Mouse (Mus musculus): ENCODE data around the gene Pin1. TPM values are rescaled to one million over a fixed set of nuclear protein-coding genes. Genes with fewer than 3 reads are reported as not detected.
"Not testable (repeated sequence)": the region's sequence is repeated elsewhere in the genome, so short reads cannot be mapped to it uniquely, and the experiment has no call there.

Gene Pin1
- polyA plus RNA-seq, 1 experiment from 2014 or later: 63.2 TPM

DNA sequence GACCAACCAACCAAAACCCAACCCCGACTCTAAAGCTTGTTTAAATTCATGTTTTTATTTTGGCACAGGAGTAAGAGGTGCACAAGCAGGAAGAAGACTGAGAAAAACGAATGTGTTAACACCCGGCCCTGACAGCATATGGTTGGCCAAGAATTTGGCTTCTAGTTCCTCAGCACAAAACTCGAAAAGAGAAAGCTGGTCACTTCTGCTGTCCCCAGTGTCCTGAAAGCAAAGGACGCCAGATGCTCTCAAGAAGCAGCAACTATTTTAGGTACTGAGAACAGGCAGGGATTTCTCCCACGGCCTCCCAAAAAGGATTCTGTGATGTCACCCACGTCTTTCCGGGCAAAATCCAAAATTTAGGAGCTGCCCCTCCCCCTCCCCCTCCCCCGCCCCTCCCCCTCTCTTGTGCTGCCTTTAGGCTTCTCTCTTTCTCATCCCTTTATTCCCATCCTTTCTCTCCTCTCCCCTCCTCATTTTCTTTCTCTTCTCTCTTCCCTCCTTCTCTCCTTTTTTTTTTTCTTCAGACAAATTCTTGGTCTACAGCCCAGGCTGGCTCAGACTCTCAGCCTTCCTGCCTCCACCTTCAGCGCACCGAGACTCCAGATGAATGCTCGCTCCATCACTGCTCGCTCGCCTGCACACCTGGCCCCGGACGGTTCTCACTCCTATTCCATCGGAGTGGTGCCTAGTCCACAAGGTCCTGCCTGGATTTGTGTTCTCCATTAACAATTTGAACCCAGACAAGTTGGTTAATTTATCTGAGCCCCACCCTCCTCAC lies 33.4 kb downstream of the Pin1 start:
- no peaks in the 10 kb centered on the region for H3K27me3 ChIP-seq
- H3K9ac ChIP-seq (replicated peaks): no peak overlapping the region
- no peaks in the 10 kb centered on the region for H3K9me3 ChIP-seq
- peaks cover 28% of the 10 kb centered on the region for H3K4me1 ChIP-seq (replicated peaks)
- H3K27ac ChIP-seq: no peak overlapping the region
- no peak overlapping the region for H3K4me3 ChIP-seq (replicated peaks)
- 61% methylated on average over 17 of the region's 17 CpGs for WGBS
- H3K4me2 ChIP-seq (replicated peaks): no peak overlapping the region
- ATAC-seq: no peak
- H3K36me3 ChIP-seq: no peaks in the 10 kb centered on the region

DNA sequence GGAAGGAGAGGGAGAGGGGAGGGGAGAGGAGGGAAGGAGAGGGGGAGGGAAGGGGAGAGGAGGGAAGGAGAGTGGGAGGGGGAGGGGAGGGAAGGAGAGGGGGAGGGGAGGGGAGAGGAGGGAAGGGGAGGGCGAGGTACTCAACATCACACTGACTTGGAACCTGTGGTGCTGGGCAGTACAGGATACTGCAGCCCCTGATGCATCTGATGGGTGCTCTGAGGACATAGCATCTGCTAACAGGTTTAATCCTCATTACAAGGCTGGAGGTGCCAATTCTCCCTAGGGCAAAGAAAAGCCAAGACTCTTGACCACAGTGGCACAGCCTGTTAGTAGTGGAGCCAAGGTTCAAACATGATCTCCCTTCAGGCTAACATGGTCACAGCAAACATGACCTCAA lies 37.5 kb downstream of the Pin1 start:
- 0 out of 2 replicates have a peak, but pooled peaks cover 5% of the 10 kb centered on the region for H3K27me3 ChIP-seq
- H3K4me1 ChIP-seq (replicated peaks): peaks cover 32% of the 10 kb centered on the region
- no peaks in the 10 kb centered on the region for H3K9me3 ChIP-seq
- H3K4me3 ChIP-seq (replicated peaks): no peak overlapping the region
- no peak overlapping the region for H3K9ac ChIP-seq (replicated peaks)
- WGBS: 20% methylated on average over 1 of the region's 1 CpGs
- no peak overlapping the region for H3K4me2 ChIP-seq (replicated peaks)
- ATAC-seq: no peak
- H3K36me3 ChIP-seq: no peaks in the 10 kb centered on the region
- peak overlapping the region; percentile 75 for H3K27ac ChIP-seq

DNA sequence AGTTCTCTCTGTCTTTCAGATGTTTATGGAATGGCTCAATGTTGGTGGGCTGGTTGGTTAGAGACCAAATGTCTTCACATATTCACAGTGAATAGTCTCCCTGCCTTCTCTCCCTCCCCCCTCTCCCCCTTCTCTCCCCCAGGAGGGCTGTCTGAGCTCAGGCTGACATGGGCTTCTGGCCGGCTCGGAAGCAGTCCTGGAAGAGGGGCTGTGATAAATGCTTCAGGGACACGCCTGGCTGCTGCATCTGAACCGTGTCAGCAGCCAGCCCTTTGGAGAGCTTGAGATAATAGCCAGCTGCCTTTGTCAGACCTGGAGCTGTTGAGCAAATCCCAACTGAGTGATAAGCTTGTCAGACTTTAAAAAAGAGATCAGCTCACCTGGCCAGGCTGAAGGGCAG lies 38.0 kb downstream of the Pin1 start:
- no peaks in the 10 kb centered on the region for H3K9me3 ChIP-seq
- no peak overlapping the region for H3K4me2 ChIP-seq (replicated peaks)
- H3K27me3 ChIP-seq: 0 out of 2 replicates have a peak, but pooled peaks cover 7% of the 10 kb centered on the region
- no peaks in the 10 kb centered on the region for H3K36me3 ChIP-seq
- peaks cover 37% of the 10 kb centered on the region for H3K4me1 ChIP-seq (replicated peaks)
- H3K4me3 ChIP-seq (replicated peaks): no peak overlapping the region
- H3K9ac ChIP-seq (replicated peaks): peak overlapping the region; percentile 24; the same call in 1 of the 2 replicates
- peak overlapping the region; percentile 75 for H3K27ac ChIP-seq
- WGBS: 7% methylated on average over 4 of the region's 4 CpGs
- peak; percentile 70 for ATAC-seq

DNA sequence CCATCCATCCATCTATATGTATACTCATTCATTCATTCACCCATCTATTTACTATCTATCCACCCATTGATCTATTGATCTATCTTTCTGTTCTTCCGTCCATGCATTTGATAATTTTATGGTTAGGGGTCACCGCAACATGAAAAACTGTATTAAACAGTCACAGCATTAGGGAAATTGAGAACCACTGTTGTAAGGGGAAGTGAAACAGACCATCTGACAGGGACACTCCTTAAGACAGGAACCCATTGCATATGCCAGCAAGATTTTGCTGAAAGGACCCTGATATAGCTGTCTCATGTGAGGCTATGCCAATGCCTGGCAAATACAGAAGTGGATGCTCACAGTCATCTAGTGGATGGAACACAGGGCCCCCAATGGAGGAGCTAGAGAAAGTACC lies 38.6 kb downstream of the Pin1 start:
- not testable (repeated sequence) for H3K27me3 ChIP-seq; H3K9ac ChIP-seq (replicated peaks); H3K9me3 ChIP-seq; H3K4me2 ChIP-seq (replicated peaks); H3K27ac ChIP-seq; H3K36me3 ChIP-seq; H3K4me3 ChIP-seq (replicated peaks); ATAC-seq
- peaks cover 42% of the 10 kb centered on the region for H3K4me1 ChIP-seq (replicated peaks)
- 92% methylated on average over 2 of the region's 2 CpGs for WGBS

DNA sequence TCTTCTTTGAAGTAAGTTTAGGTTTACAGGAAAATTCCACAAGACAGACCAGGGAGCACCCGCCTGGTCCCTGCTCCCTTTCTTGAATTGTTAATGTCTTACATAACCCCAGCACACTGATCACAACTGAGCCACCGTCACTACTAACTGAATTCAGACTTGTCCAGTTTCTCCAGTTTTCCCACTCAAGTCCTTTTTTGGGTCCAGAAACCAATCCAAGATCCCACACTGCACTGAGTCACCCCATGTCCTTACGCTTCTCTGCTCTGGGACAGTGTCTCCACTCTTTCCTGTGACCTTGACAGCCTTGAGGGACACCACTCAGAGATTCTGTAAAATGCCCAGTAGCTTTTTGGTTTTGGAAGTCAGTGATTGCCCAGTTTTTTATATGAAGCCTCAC lies 41.0 kb downstream of the Pin1 start:
- no peak overlapping the region for H3K4me3 ChIP-seq (replicated peaks)
- no peak overlapping the region for H3K4me2 ChIP-seq (replicated peaks)
- no peak for ATAC-seq
- no peaks in the 10 kb centered on the region for H3K36me3 ChIP-seq
- H3K27me3 ChIP-seq: peaks cover 10% of the 10 kb centered on the region; the same call in 1 of the 2 replicates
- H3K27ac ChIP-seq: no peak overlapping the region
- H3K9me3 ChIP-seq: no peaks in the 10 kb centered on the region
- no peak overlapping the region for H3K9ac ChIP-seq (replicated peaks)
- H3K4me1 ChIP-seq (replicated peaks): peaks cover 62% of the 10 kb centered on the region
- WGBS: 91% methylated on average over 3 of the region's 3 CpGs

DNA sequence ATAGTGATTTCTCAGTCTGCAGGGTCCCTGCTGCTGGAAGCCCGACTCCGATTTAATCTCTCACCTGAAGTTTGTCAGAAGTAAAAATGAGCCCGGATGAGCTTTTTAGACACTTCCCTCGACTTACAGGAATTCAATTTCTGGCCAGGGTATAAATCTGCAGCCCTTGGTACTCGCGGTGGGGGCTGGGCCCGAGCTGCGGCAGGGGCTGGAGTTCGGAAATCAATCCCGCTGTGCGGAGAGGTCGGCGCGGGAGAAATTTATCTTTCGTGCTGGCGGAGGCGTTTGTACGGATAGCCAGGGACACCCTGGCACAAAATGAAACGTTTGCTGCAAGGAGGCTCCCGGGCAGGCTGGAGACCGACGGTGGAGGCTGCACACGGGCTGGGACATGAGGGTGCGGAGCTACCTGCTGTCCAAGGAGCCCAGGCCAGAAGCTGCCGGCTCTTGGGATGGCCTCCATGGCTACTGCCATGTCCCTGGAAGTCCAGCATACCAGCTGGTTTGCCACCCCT lies 42.9 kb downstream of the Pin1 start:
- H3K27me3 ChIP-seq: peaks cover 10% of the 10 kb centered on the region; the same call in 1 of the 2 replicates
- ATAC-seq: no peak
- peak overlapping the region; percentile 25 for H3K4me3 ChIP-seq (replicated peaks)
- WGBS: 3% methylated on average over 25 of the region's 25 CpGs
- H3K4me1 ChIP-seq (replicated peaks): peaks cover 61% of the 10 kb centered on the region
- H3K9ac ChIP-seq (replicated peaks): peak overlapping the region; percentile 49
- H3K36me3 ChIP-seq: no peaks in the 10 kb centered on the region
- peak overlapping the region; percentile 48 for H3K4me2 ChIP-seq (replicated peaks)
- no peaks in the 10 kb centered on the region for H3K9me3 ChIP-seq
- no peak overlapping the region for H3K27ac ChIP-seq

DNA sequence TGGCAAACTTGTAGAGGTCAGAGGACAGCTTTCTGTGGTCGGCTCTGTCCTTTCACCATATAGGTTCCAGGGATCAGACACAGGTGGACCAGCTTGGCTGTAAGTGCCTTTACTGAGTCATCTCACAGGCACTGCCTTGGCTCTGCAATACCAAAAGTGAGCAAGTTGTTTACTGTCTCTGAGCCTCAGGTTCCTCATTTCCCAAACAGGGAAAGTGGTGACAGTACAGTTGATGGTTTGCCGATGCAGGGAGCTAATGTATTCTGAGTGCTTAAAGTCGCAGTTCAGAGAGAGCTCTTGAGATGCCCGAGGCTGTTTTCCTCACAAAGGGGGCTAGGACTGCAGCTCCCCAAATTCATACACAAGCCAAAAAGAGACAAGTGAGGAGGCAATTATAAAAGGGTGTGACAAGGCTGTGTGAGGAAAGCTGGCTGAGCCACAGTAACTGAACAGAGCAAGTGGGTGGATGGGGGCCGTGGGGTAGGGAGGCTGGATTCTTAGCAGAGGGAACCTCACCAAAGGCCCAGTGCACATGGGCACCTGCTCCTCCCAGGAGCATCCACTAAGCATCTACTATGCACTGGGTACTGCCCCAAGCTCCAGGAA lies 44.3 kb downstream of the Pin1 start:
- peaks cover 10% of the 10 kb centered on the region; the same call in 1 of the 2 replicates for H3K27me3 ChIP-seq
- 55% methylated on average over 5 of the region's 5 CpGs for WGBS
- H3K4me2 ChIP-seq (replicated peaks): no peak overlapping the region
- H3K27ac ChIP-seq: no peak overlapping the region
- peaks cover 54% of the 10 kb centered on the region for H3K4me1 ChIP-seq (replicated peaks)
- no peak overlapping the region for H3K4me3 ChIP-seq (replicated peaks)
- no peaks in the 10 kb centered on the region for H3K9me3 ChIP-seq
- 0 out of 2 replicates have a peak, but pooled peaks have one; percentile 5 for ATAC-seq
- no peaks in the 10 kb centered on the region for H3K36me3 ChIP-seq
- no peak overlapping the region for H3K9ac ChIP-seq (replicated peaks)

DNA sequence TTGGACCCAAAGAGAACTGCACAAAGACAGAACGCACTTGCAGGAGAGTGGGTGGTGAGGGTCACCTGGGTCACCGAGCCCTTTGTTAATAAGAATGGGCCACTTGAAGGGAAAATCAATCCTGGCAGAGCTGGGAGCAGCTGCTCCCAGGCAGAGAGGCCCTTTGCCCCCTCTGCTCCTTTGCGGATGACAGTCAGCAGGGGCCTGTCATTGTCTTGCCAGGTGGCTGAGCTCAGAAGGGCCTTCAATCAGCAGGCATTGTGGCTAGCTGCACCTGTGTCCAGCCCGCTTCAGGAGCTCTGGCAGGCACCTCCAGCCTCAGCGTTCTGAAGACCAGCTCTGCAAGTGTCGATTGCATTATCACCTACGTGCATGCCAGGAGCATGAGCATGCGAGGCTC lies 45.6 kb downstream of the Pin1 start:
- 2% methylated on average over 8 of the region's 8 CpGs for WGBS
- ATAC-seq: peak; percentile 71
- no peak overlapping the region for H3K4me2 ChIP-seq (replicated peaks)
- H3K4me3 ChIP-seq (replicated peaks): no peak overlapping the region
- H3K4me1 ChIP-seq (replicated peaks): peaks cover 52% of the 10 kb centered on the region
- no peaks in the 10 kb centered on the region for H3K9me3 ChIP-seq
- H3K9ac ChIP-seq (replicated peaks): peak overlapping the region; percentile 43; the same call in 1 of the 2 replicates
- H3K27ac ChIP-seq: peak overlapping the region; percentile 63
- no peaks in the 10 kb centered on the region for H3K36me3 ChIP-seq
- peaks cover 10% of the 10 kb centered on the region; the same call in 1 of the 2 replicates for H3K27me3 ChIP-seq

DNA sequence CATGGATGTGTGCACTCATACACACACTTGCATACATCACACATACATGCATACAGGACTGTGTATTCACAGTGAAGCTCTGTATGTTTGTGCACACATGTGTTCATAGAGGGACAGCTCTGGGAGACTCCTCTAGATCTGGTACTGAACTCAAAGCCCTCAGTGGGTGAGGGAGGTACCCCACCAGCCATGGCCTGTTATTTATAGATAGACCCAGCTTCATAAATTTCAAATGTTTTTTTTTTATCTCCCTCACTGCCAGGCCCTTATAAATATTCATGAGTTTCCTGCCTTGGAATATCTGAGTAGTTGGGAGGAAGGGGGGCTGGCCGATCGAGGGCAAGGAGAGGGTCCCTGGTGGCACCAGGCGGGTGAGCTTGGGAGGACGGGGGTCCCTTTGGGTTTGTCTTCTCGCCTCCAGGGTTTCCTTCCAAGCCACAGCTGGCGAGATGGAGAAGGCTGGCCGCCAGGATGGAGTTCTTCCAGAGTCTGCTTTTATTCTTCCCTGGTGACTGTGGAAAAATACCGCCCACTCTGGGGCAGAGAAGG lies 52.0 kb downstream of the Pin1 start:
- no peaks in the 10 kb centered on the region for H3K9me3 ChIP-seq
- peak overlapping the region; percentile 91 for H3K27ac ChIP-seq
- peak overlapping the region; percentile 29 for H3K4me2 ChIP-seq (replicated peaks)
- peak; percentile 86 for ATAC-seq
- H3K27me3 ChIP-seq: no peaks in the 10 kb centered on the region
- no peak overlapping the region for H3K4me3 ChIP-seq (replicated peaks)
- no peaks in the 10 kb centered on the region for H3K36me3 ChIP-seq
- 22% methylated on average over 8 of the region's 8 CpGs for WGBS
- H3K4me1 ChIP-seq (replicated peaks): peaks cover 18% of the 10 kb centered on the region
- H3K9ac ChIP-seq (replicated peaks): no peak overlapping the region; the same call in 1 of the 2 replicates

DNA sequence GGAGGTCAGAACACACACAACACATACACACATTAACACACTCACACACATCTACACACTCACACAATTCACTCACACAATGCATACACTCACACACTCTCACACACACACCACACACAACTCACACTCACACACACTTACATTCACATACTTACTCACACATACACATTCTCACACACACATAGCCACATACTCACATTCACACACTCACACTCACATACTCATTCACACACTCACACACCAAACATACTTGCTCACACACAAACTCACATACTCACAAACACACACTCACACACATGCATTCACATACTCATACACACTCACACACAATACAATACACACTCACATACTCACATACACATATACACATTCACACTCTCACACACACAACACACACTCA lies 53.5 kb downstream of the Pin1 start:
- H3K27ac ChIP-seq: no peak overlapping the region
- H3K4me2 ChIP-seq (replicated peaks): no peak overlapping the region
- no peaks in the 10 kb centered on the region; the same call in 1 of the 2 replicates for H3K36me3 ChIP-seq
- H3K27me3 ChIP-seq: no peaks in the 10 kb centered on the region
- no peaks in the 10 kb centered on the region for H3K9me3 ChIP-seq
- H3K4me1 ChIP-seq (replicated peaks): peaks cover 18% of the 10 kb centered on the region
- no peak overlapping the region for H3K9ac ChIP-seq (replicated peaks)
- ATAC-seq: no peak
- H3K4me3 ChIP-seq (replicated peaks): no peak overlapping the region

DNA sequence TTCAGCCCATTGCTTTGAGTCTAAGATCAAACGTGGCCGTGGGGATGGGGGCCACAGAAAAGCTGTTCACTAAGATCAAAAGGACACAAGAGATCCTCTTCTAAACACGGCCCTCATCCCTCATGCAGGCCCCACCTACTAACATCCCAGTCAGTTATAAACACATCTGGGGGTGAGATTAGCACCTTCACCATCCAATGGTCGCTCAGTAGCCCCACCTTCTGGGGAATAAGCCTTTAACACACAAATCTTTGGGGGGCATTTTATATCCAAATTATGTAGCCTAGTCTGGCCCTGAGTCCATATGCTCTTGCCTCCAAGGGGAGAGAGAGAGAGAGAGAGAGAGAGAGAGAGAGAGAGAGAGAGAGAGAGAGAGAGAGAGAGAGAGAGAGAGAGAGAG lies 54.1 kb downstream of the Pin1 start:
- H3K9ac ChIP-seq (replicated peaks): no peak overlapping the region
- no peaks in the 10 kb centered on the region; the same call in 1 of the 2 replicates for H3K36me3 ChIP-seq
- H3K4me3 ChIP-seq (replicated peaks): no peak overlapping the region
- H3K9me3 ChIP-seq: no peaks in the 10 kb centered on the region
- H3K4me1 ChIP-seq (replicated peaks): peaks cover 18% of the 10 kb centered on the region
- ATAC-seq: no peak
- no peak overlapping the region for H3K27ac ChIP-seq
- H3K4me2 ChIP-seq (replicated peaks): no peak overlapping the region
- WGBS: 50% methylated on average over 4 of the region's 4 CpGs
- no peaks in the 10 kb centered on the region for H3K27me3 ChIP-seq

DNA sequence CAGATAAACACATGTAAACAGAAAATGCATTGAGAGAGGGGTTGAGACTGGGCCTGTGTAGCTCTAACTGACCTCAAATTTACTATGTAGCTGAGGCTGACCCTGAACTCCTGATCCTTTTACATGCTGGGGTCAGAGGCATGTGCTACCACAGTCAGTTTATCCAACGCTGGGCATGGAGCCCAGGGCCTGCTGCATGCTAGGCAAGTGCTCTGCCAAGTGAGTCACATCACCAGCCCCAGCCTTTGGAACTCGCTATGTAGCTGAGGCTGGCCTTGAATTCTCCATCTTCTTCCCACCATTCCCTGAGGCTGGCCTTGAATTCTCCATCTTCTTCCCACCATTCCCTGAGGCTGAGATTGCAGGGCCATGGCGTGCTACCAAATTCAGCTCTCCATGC lies 58.6 kb downstream of the Pin1 start:
- Histone ChIP-seq H3K4me3 (replicated peaks) (no peak overlapping the region), H3K4me2 (replicated peaks) (no peak overlapping the region), H3K9ac (replicated peaks) (no peak overlapping the region), H3K27ac (no peak overlapping the region), H3K4me1 (replicated peaks) (peaks cover 21% of the 10 kb centered on the region), H3K9me3 (no peaks in the 10 kb centered on the region), H3K36me3 (peaks cover 5% of the 10 kb centered on the region), H3K27me3 (no peaks in the 10 kb centered on the region)
- WGBS: 85% methylated on average over 3 of the region's 3 CpGs
- ATAC-seq: no peak
